Mouse (Mus musculus) limb, embryonic 14.5 days (tissue): ENCODE measurements around the gene Keap1. TPM values are rescaled to one million over a fixed set of nuclear protein-coding genes. Genes with fewer than 3 reads are reported as not detected.
A peak's percentile ranks its signal among the peaks of the same experiment; 100 is the strongest.

ENCODE experiments used
- ATAC-seq: fragments of 200-750 bp; cut with Nextera tagmentation; 2 replicates; pipeline ENCODE4 v1.8.0; 2017; ENCODE audit warnings: low read depth, moderate number of reproducible peaks, moderate TSS enrichment; ENCODE audit not compliant: low FRiP score
- DNase-seq: peaks from one replicate; pipeline ENCODE4 v3.0.0-alpha.2; 2015; ENCODE audit warnings: low spot score
- H3K27ac ChIP-seq: fragments of 300-500 bp; sonication (generic); replicated peaks from 2 replicates; pipeline ENCODE4 v1.5.1; 2014; ENCODE audit warnings: low read depth, mild to moderate bottlenecking, low read length, moderate library complexity, mixed read lengths
- H3K27me3 ChIP-seq: fragments of 300-500 bp; sonication (generic); 2 replicates; pipeline ENCODE4 v1.6.1; 2014; ENCODE audit warnings: low read length, mixed read lengths; ENCODE audit not compliant: control insufficient read depth, insufficient read depth
- H3K36me3 ChIP-seq: fragments of 300-500 bp; sonication (generic); 2 replicates; pipeline ENCODE4 v1.6.1; 2014; ENCODE audit warnings: mild to moderate bottlenecking, low read length, moderate library complexity, mixed read lengths; ENCODE audit not compliant: control insufficient read depth, insufficient read depth
- H3K4me1 ChIP-seq: fragments of 300-500 bp; sonication (generic); 2 replicates; pipeline ENCODE4 v1.6.1; 2014; ENCODE audit warnings: antibody characterized with exemption, low read length, mixed read lengths; ENCODE audit not compliant: control insufficient read depth, insufficient read depth
- H3K4me2 ChIP-seq: fragments of 300-500 bp; sonication (generic); replicated peaks from 2 replicates; pipeline ENCODE4 v1.6.1; 2014; ENCODE audit warnings: low read depth, mild to moderate bottlenecking, low read length, moderate library complexity; ENCODE audit not compliant: severe bottlenecking
- H3K4me3 ChIP-seq: fragments of 300-500 bp; sonication (generic); replicated peaks from 2 replicates; pipeline ENCODE4 v1.5.1; 2014; ENCODE audit warnings: low read length
- H3K9ac ChIP-seq: fragments of 300-500 bp; sonication (generic); 2 replicates; pipeline ENCODE4 v1.6.1; 2014; ENCODE audit warnings: mild to moderate bottlenecking, low read depth, low read length, moderate library complexity; ENCODE audit not compliant: severe bottlenecking
- H3K9me3 ChIP-seq: fragments of 300-500 bp; sonication (generic); 2 replicates; pipeline ENCODE4 v1.6.1; 2016; ENCODE audit warnings: low read length; ENCODE audit not compliant: control insufficient read depth
- POLR2A ChIP-seq: fragments of 200-500 bp; IDR thresholded peaks from 2 replicates; pipeline ENCODE4 v1.8.0; 2012; ENCODE audit warnings: inconsistent platforms, mild to moderate bottlenecking, moderate library complexity, borderline replicate concordance; ENCODE audit not compliant: insufficient read depth, insufficient read length; ENCODE audit errors: extremely low read depth
- WGBS: fragments of 180-500 bp; shearing (Covaris S2); extraction: QIAGEN DNeasy Blood & Tissue Kit; methylation state at CpG from one replicate; pipeline ENCODE4 v1.1.7; 2014; 5-methylcytosine and 5-hydroxymethylcytosine counted together
- polyA plus RNA-seq, 2 experiments: library from polyadenylated mRNA; depleted of rRNA in 1 of 2; stranded (reverse) in 1 of 2; unstranded in 1 of 2; fragments of >200 nt; fragmentation: Nextera tagmentation in 1 of 2; extraction: Ambion mirVana in 1 of 2; gene quantifications; 2 replicates each; pipeline versions ENCODE4 v1.2.1 to v1.2.3; 2012 to 2014

Keap1 gene
- polyA plus RNA-seq, 2 experiments: 50.4 to 52.8 TPM

DNA sequence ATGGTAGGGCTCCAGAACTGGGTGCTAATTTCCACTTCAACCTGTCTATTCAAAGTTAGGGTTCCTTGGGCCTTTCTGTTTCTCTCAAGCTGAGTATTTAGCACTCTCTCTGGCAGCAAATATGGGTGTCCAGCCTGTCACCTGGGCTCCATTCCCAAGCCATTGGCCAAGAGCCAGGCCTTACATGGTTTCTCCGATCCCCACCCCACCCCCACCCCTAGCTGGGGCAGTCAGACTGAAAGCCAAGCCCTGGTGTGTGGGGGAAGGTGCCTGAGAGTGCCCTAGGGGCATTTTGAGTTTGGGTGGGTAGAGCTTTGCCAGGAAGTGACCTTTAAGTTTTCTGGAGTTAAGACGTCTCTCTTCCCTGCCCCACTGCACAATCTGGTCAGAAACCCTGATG lies 54.4 kb downstream of the Keap1 start:
- ATAC-seq: no peak

DNA sequence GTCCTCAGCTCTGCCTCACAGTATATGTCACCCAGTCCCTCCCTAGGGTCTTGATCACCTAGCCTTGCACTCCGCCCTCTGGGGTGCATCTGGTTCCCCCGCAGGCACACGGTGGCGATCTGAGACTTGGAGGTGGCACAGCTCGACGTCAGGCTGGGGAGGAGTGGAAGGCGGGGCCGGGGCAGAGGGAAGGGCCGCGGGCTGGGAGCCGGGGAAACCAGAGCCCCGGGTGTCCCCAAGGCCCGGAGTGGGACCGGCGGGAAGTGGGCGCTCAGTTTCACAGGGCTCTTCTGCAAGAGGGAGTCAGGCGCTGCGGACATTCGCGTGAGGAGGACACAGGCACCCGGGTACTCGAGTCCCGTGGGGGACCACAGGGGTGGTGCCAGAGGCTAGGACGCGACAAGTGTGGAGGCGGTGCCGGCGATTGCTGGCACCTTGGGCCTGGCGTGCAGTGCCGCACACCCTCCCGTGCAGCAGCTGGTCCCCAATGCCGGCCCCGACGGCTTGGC lies 55.2 kb downstream of the Keap1 start:
- no peak for DNase-seq
- H3K27ac ChIP-seq: no peak overlapping the region
- no peak for ATAC-seq
- 7% methylated on average over 26 of the region's 34 CpGs for WGBS
- H3K4me2 ChIP-seq: peak overlapping the region; percentile 45
- peak overlapping the region; percentile 30 for H3K4me3 ChIP-seq
- TF ChIP-seq POLR2A: no peak
- H3K36me3 ChIP-seq: no peaks in the 10 kb centered on the region
- peaks cover 9% of the 10 kb centered on the region; the same call in 1 of the 2 replicates for H3K4me1 ChIP-seq
- H3K27me3 ChIP-seq: 0 out of 2 replicates have a peak, but pooled peaks cover 5% of the 10 kb centered on the region
- H3K9me3 ChIP-seq: no peaks in the 10 kb centered on the region
- peak overlapping the region; percentile 51 for H3K9ac ChIP-seq

More for the DNA sequence above, 54.4 kb downstream of the Keap1 start:
- H3K27me3 ChIP-seq: 0 out of 2 replicates have a peak, but pooled peaks cover 5% of the 10 kb centered on the region
- H3K36me3 ChIP-seq: no peaks in the 10 kb centered on the region
- no peak for TF ChIP-seq POLR2A
- WGBS: 23% methylated on average over 2 of the region's 2 CpGs
- H3K27ac ChIP-seq: no peak overlapping the region
- no peak overlapping the region for H3K4me3 ChIP-seq
- no peak overlapping the region for H3K9ac ChIP-seq
- DNase-seq: no peak
- no peak overlapping the region for H3K4me2 ChIP-seq
- H3K9me3 ChIP-seq: no peaks in the 10 kb centered on the region
- H3K4me1 ChIP-seq: peaks cover 9% of the 10 kb centered on the region; the same call in 1 of the 2 replicates

DNA sequence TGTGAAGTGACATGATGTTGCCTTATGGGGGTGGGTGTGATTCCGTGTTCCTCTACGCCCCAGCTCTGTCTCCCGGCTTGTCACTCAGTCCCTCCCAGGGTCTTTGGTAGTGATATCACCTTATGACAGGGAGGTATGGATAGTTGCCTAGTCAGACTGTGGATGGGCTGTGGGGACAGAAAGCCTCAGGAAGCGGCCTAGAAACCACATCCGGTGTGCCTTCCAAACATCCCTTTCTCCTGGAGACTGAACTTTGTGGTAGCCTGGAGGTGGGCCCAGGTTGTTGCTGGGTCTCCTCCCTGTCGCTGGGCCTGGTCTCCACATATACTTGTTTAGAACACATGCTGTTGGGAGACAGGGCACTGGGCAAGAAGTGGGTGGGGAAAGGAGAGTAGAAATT lies 55.7 kb downstream of the Keap1 start:
- TF ChIP-seq POLR2A: no peak
- Histone ChIP-seq H3K27me3 (0 out of 2 replicates have a peak, but pooled peaks cover 5% of the 10 kb centered on the region), H3K4me3 (no peak overlapping the region)

DNA sequence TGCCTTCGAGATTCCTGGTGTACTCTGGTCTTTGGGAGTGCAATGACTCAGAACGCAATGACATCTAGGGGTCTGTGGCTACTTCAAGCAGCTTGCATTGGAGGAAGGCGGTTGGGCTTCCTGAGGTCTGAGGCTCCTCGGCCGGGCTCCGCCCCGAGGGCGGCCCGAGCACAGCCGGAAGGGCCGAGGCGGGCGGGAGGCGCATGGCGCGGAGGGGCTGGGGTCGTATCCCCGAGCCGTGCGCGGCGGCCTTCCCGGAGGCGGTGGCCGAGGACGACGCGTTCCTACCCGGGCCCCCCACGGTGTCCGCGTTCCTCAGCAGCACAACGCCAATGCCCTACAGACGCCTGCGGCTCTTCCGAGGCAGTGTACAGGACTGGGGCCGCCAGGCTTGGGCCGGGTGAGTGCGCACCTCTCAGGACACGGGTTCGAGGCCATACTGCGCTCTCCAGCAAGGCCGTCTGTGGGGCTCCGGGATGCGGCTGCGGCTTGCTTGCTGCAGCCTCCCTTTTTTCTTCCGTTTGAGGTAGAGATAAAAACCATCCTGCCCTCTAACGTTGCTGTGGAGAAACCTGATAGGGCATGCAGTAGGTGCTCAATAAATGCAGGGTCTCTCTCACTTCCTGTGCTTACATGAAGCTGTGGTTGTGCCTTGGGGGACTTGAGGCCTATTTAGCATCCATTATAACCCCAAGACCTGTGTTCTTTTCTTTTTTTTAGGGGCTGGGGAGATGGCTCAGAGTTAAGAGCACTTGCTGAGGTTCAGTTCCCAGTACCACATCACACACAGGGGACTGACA lies 57.5 kb downstream of the Keap1 start:
- Histone ChIP-seq H3K4me3 (peak overlapping the region; percentile 34), H3K4me1 (peaks cover 9% of the 10 kb centered on the region; the same call in 1 of the 2 replicates), H3K4me2 (peak overlapping the region; percentile 47), H3K36me3 (no peaks in the 10 kb centered on the region), H3K9ac (peak overlapping the region; percentile 46), H3K27me3 (0 out of 2 replicates have a peak, but pooled peaks cover 5% of the 10 kb centered on the region), H3K27ac (no peak overlapping the region), H3K9me3 (no peaks in the 10 kb centered on the region)
- ATAC-seq: no peak; the same call in 1 of the 2 replicates
- 11% methylated on average over 42 of the region's 48 CpGs for WGBS
- no peak for DNase-seq
- TF ChIP-seq POLR2A: no peak

More for the DNA sequence above, 55.7 kb downstream of the Keap1 start:
- Histone ChIP-seq H3K4me2 (peak overlapping the region; percentile 45; the same call in 1 of the 2 replicates), H3K27ac (no peak overlapping the region), H3K4me1 (peaks cover 9% of the 10 kb centered on the region; the same call in 1 of the 2 replicates), H3K9ac (no peak overlapping the region), H3K36me3 (no peaks in the 10 kb centered on the region), H3K9me3 (no peaks in the 10 kb centered on the region)
- no peak for DNase-seq
- WGBS: 84% methylated on average over 6 of the region's 6 CpGs
- no peak for ATAC-seq

DNA sequence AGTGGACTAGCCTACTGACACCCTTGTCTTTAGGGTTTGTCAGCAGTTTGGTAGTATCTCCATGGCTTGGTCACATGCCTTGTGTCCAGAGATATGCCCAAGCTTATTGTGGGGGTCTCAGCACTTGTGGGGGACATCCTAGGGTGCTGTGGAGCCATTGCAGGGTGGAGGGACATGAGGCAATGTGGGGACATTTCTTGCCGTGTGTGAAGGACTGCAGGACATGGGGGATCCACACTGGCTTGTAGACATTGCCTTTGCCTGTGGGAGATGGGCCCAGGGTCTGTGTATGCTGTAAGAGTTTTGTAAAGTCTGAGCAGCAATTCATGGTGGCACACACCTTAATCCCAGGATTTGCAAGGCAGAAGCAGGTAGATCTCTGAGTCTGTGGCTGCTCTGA lies 58.3 kb downstream of the Keap1 start:
- Histone ChIP-seq H3K4me3 (no peak overlapping the region), H3K27me3 (0 out of 2 replicates have a peak, but pooled peaks cover 5% of the 10 kb centered on the region), H3K9ac (no peak overlapping the region), H3K9me3 (no peaks in the 10 kb centered on the region), H3K27ac (no peak overlapping the region), H3K4me1 (peaks cover 9% of the 10 kb centered on the region; the same call in 1 of the 2 replicates), H3K36me3 (no peaks in the 10 kb centered on the region), H3K4me2 (no peak overlapping the region)
- no peak for TF ChIP-seq POLR2A
- WGBS: 60% methylated on average over 1 of the region's 1 CpGs
- DNase-seq (no peak), ATAC-seq (no peak)
